Mouse (Mus musculus) liver, embryonic 16.5 days (tissue): Measurements from ENCODE around the gene Acp1. TPM values are rescaled to one million over a fixed set of nuclear protein-coding genes. Genes with fewer than 3 reads are reported as not detected.
A peak's percentile ranks its signal among the peaks of the same experiment; 100 is the strongest.

Experiments
- ATAC-seq: fragments of 200-750 bp; cut with Nextera tagmentation; 2 replicates; pipeline ENCODE4 v1.8.0; 2017; ENCODE audit warnings: low read depth, mild to moderate bottlenecking, moderate number of reproducible peaks, moderate library complexity
- H3K27ac ChIP-seq: fragments of 300-500 bp; sonication (generic); 2 replicates; pipeline ENCODE4 v1.5.1; 2014; ENCODE audit warnings: mild to moderate bottlenecking, low read length
- H3K27me3 ChIP-seq: fragments of 300-500 bp; sonication (generic); 2 replicates; pipeline ENCODE4 v1.6.1; 2014; ENCODE audit warnings: low read depth, low read length, mixed read lengths; ENCODE audit not compliant: control insufficient read depth, insufficient read depth
- H3K36me3 ChIP-seq: fragments of 300-500 bp; sonication (generic); 2 replicates; pipeline ENCODE4 v1.6.1; 2014; ENCODE audit warnings: mild to moderate bottlenecking; ENCODE audit not compliant: control insufficient read depth, insufficient read depth
- H3K4me1 ChIP-seq: fragments of 300-500 bp; sonication (generic); 2 replicates; pipeline ENCODE4 v1.6.1; 2014; ENCODE audit warnings: low read depth, low read length, mixed read lengths; ENCODE audit not compliant: control insufficient read depth
- H3K4me2 ChIP-seq: fragments of 300-500 bp; sonication (generic); 2 replicates; pipeline ENCODE4 v1.6.1; 2014; ENCODE audit warnings: low read depth, low read length, mixed read lengths
- H3K4me3 ChIP-seq: fragments of 300-500 bp; sonication (generic); 2 replicates; pipeline ENCODE4 v1.5.1; 2014; ENCODE audit warnings: low read depth, mild to moderate bottlenecking, low read length
- H3K9ac ChIP-seq: fragments of 300-500 bp; sonication (generic); 2 replicates; pipeline ENCODE4 v1.6.1; 2014; ENCODE audit warnings: low read depth, low read length
- H3K9me3 ChIP-seq: fragments of 300-500 bp; sonication (generic); replicated peaks from 2 replicates; pipeline ENCODE4 v1.6.1; 2016; ENCODE audit warnings: low read length; ENCODE audit not compliant: control insufficient read depth
- WGBS: fragments of 180-500 bp; shearing (Covaris S2); extraction: QIAGEN DNeasy Blood & Tissue Kit; methylation state at CpG from one replicate; pipeline ENCODE4 v1.1.7; 2014; ENCODE audit not compliant: insufficient replicate concordance; 5-methylcytosine and 5-hydroxymethylcytosine counted together
- polyA plus RNA-seq: library from polyadenylated mRNA; unstranded; fragments of >200 nt; fragmentation: Nextera tagmentation; extraction: Ambion mirVana; gene quantifications from 2 replicates; pipeline ENCODE4 v1.2.1, GENCODE M21; 2015

Gene Acp1
- 235 and 271 TPM in 2 replicates for polyA plus RNA-seq

GRCm38 (mm10) chr12:30911261-30912047 lies at the start of gene Acp1, which contains the start of gene Sh3yl1:
Acp1 (minus strand) TSS chr12:30911589.
Sh3yl1 (plus strand) TSS chr12:30911668.
- H3K4me1 ChIP-seq, result peaks cover 26% of the 10 kb centered on the region
- H3K4me2 ChIP-seq, result peak within 1 kb of the TSS; percentile 85
- ATAC-seq, result peak; percentile 81
- H3K9ac ChIP-seq, result peak within 1 kb of the TSS; percentile 87
- H3K27ac ChIP-seq, result peak within 1 kb of the TSS; percentile 99
- no peaks in the 10 kb centered on the region for H3K9me3 ChIP-seq
- no peaks in the 10 kb centered on the region for H3K36me3 ChIP-seq
- WGBS, result under 1% methylated on average over 52 of the region's 52 CpGs
- no peaks in the 10 kb centered on the region for H3K27me3 ChIP-seq
- peak within 1 kb of the TSS; percentile 80 for H3K4me3 ChIP-seq

GRCm38 (mm10) chr12:30944197-30944596 lies 32.8 kb upstream of the Acp1 start:
- WGBS, result 64% methylated on average over 3 of the region's 3 CpGs
- H3K36me3 ChIP-seq, result peaks cover 33% of the 10 kb centered on the region
- no peaks in the 10 kb centered on the region for H3K4me1 ChIP-seq
- H3K9me3 ChIP-seq, result no peaks in the 10 kb centered on the region
- no peaks in the 10 kb centered on the region for H3K27me3 ChIP-seq
- no peak for ATAC-seq
- H3K9ac ChIP-seq, result no peak overlapping the region
- H3K4me3 ChIP-seq, result no peak overlapping the region
- H3K27ac ChIP-seq, result 0 out of 2 replicates have a peak overlapping the region, but pooled peaks have one; percentile 25
- H3K4me2 ChIP-seq, result no peak overlapping the region

GRCm38 (mm10) chr12:30943057-30943986 lies 31.9 kb upstream of the Acp1 start:
- no peak overlapping the region for H3K9ac ChIP-seq
- WGBS, result 80% methylated on average over 14 of the region's 14 CpGs
- H3K36me3 ChIP-seq, result peaks cover 33% of the 10 kb centered on the region
- H3K27ac ChIP-seq, result peak overlapping the region; percentile 66
- H3K4me2 ChIP-seq, result no peak overlapping the region
- no peak overlapping the region for H3K4me3 ChIP-seq
- H3K9me3 ChIP-seq, result no peaks in the 10 kb centered on the region
- H3K4me1 ChIP-seq, result no peaks in the 10 kb centered on the region
- H3K27me3 ChIP-seq, result no peaks in the 10 kb centered on the region
- peak; percentile 89 for ATAC-seq

GRCm38 (mm10) chr12:30936899-30937298 lies 25.5 kb upstream of the Acp1 start:
- Histone ChIP-seq H3K4me2 (no peak overlapping the region), H3K27me3 (no peaks in the 10 kb centered on the region), H3K4me1 (no peaks in the 10 kb centered on the region), H3K4me3 (no peak overlapping the region), H3K36me3 (peaks cover 22% of the 10 kb centered on the region), H3K9me3 (no peaks in the 10 kb centered on the region), H3K9ac (no peak overlapping the region), H3K27ac (no peak overlapping the region)
- peak; percentile 79 for ATAC-seq
- 61% methylated on average over 2 of the region's 2 CpGs for WGBS

GRCm38 (mm10) chr12:30933299-30933698 lies 21.9 kb upstream of the Acp1 start:
- Histone ChIP-seq H3K4me1 (no peaks in the 10 kb centered on the region), H3K36me3 (peaks cover 3% of the 10 kb centered on the region; the same call in 1 of the 2 replicates), H3K9me3 (no peaks in the 10 kb centered on the region), H3K4me2 (no peak overlapping the region), H3K9ac (no peak overlapping the region), H3K27me3 (no peaks in the 10 kb centered on the region), H3K27ac (no peak overlapping the region), H3K4me3 (no peak overlapping the region)
- 80% methylated on average over 2 of the region's 2 CpGs for WGBS
- ATAC-seq, result no peak

GRCm38 (mm10) chr12:30928182-30928581 lies 16.8 kb upstream of the Acp1 start:
- H3K36me3 ChIP-seq, result peaks cover 12% of the 10 kb centered on the region
- no peak overlapping the region for H3K9ac ChIP-seq
- 71% methylated on average over 6 of the region's 6 CpGs for WGBS
- H3K4me2 ChIP-seq, result no peak overlapping the region
- 0 out of 2 replicates have a peak, but pooled peaks have one; percentile 19 for ATAC-seq
- H3K4me3 ChIP-seq, result no peak overlapping the region
- no peaks in the 10 kb centered on the region for H3K4me1 ChIP-seq
- H3K27me3 ChIP-seq, result no peaks in the 10 kb centered on the region
- H3K27ac ChIP-seq, result no peak overlapping the region
- H3K9me3 ChIP-seq, result no peaks in the 10 kb centered on the region

- 68% methylated on average over 3 of the region's 3 CpGs for WGBS
These were observed 11.0 kb upstream of the Acp1 start for GRCm38 (mm10) chr12:30922401-30922800.

GRCm38 (mm10) chr12:30912840-30913239 lies 1.5 kb upstream of the Acp1 start:
- peak overlapping the region; percentile 87 for H3K9ac ChIP-seq
- no peaks in the 10 kb centered on the region for H3K36me3 ChIP-seq
- peak overlapping the region; percentile 80 for H3K4me3 ChIP-seq
- no peak for ATAC-seq
- no peaks in the 10 kb centered on the region for H3K9me3 ChIP-seq
- WGBS, result 56% methylated on average over 3 of the region's 3 CpGs
- H3K4me1 ChIP-seq, result peaks cover 14% of the 10 kb centered on the region
- peak overlapping the region; percentile 62 for H3K27ac ChIP-seq
- H3K4me2 ChIP-seq, result peak overlapping the region; percentile 72
- H3K27me3 ChIP-seq, result no peaks in the 10 kb centered on the region

More at GRCm38 (mm10) chr12:30922401-30922800, 11.0 kb upstream of the Acp1 start:
- Histone ChIP-seq H3K4me1 (no peaks in the 10 kb centered on the region), H3K36me3 (peaks cover 10% of the 10 kb centered on the region), H3K9ac (no peak overlapping the region), H3K27me3 (no peaks in the 10 kb centered on the region), H3K9me3 (no peaks in the 10 kb centered on the region), H3K27ac (no peak overlapping the region), H3K4me3 (no peak overlapping the region), H3K4me2 (no peak overlapping the region)
- ATAC-seq, result peak; percentile 82
